Mouse (Mus musculus) myocyte (in vitro differentiated cells): ENCODE data around the gene Cdk5r2.

Source experiments
- E2F4 ChIP-seq: IDR thresholded peaks from one replicate; pipeline ENCODE4 v1.6.1; 2011; ENCODE audit warnings: mild to moderate bottlenecking, control low read depth, moderate library complexity; ENCODE audit not compliant: insufficient read depth
- MAX ChIP-seq: IDR thresholded peaks from one replicate; pipeline ENCODE4 v1.6.1; 2011; ENCODE audit warnings: low read depth, mild to moderate bottlenecking, control low read depth
- POLR2A ChIP-seq: IDR thresholded peaks from one replicate; pipeline ENCODE4 v1.6.1; 2011; ENCODE audit warnings: low read depth, mild to moderate bottlenecking, control low read depth, moderate library complexity; ENCODE audit not compliant: insufficient read length

DNA sequence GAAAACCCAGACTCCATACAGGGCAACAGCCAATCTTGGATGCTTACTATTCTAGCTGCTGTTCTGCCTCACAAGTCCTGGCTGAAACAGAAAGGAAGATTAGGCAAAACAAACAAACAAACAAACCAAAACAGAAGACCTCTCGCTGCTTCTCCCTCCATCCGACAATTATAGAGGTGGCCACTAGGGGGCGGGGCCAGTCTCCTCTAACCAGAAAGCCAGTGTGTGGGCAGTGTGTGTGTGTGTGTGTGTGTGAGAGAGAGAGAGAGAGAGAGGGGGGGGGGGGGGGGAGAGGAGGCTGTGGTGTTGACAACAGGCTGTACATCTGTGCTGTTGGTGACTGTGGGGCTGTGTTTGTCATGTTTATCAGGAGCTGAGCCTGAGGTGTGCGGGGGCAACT lies 40.2 kb downstream of the Cdk5r2 start:
- TF ChIP-seq POLR2A (no peak), MAX (no peak), E2F4 (no peak)
